Mouse (Mus musculus) left cerebral cortex, postnatal 25 days (tissue): ENCODE data around the gene Dmrt1. TPM values are rescaled to one million over a fixed set of nuclear protein-coding genes. Genes with fewer than 3 reads are reported as not detected.

Experiments used
- DNase-seq, 2 experiments: peaks; one replicate each; pipeline ENCODE4 v3.0.0; 2022; ENCODE audit warnings: low spot score in 2 of 2, mixed read lengths in 1 of 2
- intact Hi-C: fragments of 180-260 bp; cut with DNase I; formaldehyde crosslinking; loops from one replicate; pipeline ENCODE4 v1.15.1; 2025
- total RNA-seq, 2 experiments: library from RNA; stranded (reverse); gene quantifications; 2 replicates each; pipeline ENCODE4 v1.2.3; 2021

Dmrt1 gene
- total RNA-seq, 2 experiments from 2014 or later = not detected

GRCm38 (mm10) chr19:25550346-25550745 lies 44.9 kb downstream of the Dmrt1 start:
- no peak for DNase-seq
- intact Hi-C loops = no loop called here

GRCm38 (mm10) chr19:25551053-25551452 lies 45.6 kb downstream of the Dmrt1 start:
- no peak for DNase-seq
- intact Hi-C loops = no loop called here

DNA sequence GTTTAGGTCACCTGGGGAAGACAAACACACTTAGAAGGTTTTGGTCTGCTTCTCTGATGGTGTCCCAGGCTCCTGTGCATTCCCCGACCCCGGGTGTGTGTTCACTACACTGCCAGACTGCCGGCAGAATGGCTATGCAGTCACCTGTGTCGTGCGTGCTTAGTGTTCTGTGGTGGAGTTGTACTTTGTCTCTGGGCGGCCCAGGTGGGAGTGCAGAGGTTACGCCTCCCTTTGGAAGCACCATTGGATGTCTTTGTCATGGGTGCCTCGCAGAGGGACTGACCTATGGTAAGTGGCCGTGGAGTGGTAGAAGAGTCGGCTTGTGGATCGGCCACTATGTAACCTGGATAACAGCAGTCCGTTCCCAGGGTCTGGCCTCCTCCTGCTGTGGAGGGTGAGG lies 59.0 kb downstream of the Dmrt1 start:
- intact Hi-C loops = no loop called here

GRCm38 (mm10) chr19:25569778-25570177 lies 64.4 kb downstream of the Dmrt1 start:
- intact Hi-C loops = no loop called here
- no peak for DNase-seq

More for the DNA sequence above, 59.0 kb downstream of the Dmrt1 start:
- no peak for DNase-seq

GRCm38 (mm10) chr19:25574431-25574830 lies 69.0 kb downstream of the Dmrt1 start:
- intact Hi-C loops = no loop called here
- no peak for DNase-seq

DNA sequence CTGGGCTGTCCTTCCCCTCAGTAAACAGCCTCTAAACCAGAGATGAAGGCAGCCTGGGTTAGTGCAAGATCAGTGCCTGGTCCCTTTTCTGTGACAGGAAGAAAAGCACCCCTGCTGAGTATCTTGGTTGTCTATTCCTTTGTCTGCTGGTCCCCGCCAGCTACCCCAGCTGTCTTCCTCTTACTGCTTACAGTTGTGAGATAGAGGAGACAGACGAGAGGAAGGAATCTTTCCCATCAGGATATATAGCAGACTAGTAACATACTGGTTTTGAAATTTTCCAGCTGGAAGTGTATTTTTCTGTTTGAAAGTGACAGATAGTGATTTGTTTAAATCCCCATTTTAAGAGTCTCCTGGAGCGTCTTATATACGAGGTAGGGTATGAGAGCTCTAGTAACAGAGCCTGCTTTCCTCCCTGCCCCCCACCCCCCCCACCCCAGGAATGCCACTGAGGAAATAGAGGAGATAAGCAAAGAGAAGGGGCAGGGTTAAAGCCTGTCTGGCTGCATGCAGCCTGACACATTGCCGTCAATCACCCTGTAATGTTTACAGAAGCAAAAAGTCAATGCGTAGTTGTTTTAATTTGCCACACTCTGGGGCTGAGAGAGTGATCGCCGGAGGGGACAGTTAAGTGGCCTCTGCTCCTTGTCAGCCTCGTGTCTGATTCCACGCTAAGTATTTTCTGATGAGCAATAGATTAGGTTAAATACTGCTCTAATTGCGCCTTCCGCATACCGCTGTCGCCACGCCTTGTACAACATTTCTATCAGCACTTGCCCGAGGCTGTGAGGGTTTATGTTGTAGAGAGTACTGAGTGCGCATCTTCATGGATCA lies 69.8 kb downstream of the Dmrt1 start:
- intact Hi-C loops = no loop called here

GRCm38 (mm10) chr19:25578358-25578757 lies 72.9 kb downstream of the Dmrt1 start:
- no peak for DNase-seq
- intact Hi-C loops = no loop called here

More for the DNA sequence above, 69.8 kb downstream of the Dmrt1 start:
- DNase-seq = no peak

GRCm38 (mm10) chr19:25579440-25579839 lies 74.0 kb downstream of the Dmrt1 start:
- no peak for DNase-seq
- intact Hi-C loops = no loop called here

GRCm38 (mm10) chr19:25597717-25598232 lies 92.4 kb downstream of the Dmrt1 start:
- DNase-seq = no peak
- intact Hi-C loops = no loop called here

DNA sequence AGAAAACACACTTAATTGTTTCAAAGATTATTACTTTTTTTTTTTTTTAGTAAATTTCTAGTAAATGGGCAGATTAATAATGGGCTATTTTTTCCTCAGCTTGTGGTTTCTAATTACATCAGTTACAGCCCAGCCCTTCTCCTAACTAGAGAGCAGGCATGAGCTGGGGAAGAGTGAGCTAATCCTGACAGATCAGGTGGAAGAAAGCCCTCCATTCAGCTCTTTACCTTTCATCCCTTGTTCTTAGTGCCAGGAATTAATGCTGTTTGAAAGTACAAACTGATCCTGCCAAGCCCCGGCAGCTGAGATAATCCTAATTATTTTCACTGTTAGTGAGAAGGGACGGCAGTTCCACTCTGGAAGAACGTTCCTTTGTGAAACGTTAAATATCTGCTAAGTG lies 93.2 kb downstream of the Dmrt1 start:
- intact Hi-C loops = no loop called here

DNA sequence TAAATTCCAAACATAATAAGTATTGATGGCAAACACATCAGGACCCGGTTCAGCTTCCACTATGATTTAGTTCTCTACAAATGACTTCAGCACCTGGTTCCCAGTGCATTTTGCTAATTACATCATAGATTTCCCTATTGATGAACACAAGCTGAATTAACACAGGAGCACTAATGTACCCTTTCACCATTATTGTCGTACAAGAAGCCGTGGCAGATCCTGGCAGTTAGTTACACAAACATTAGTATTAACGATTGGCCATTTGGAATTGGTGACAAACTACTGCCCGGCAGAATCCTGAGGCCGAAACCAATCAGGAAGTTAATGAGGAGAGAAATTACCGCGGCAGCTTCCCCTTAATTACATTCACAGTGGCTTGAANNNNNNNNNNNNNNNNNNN lies 96.5 kb downstream of the Dmrt1 start:
- intact Hi-C loops = no loop called here
- no peak for DNase-seq

More for the DNA sequence above, 93.2 kb downstream of the Dmrt1 start:
- DNase-seq = no peak

DNA sequence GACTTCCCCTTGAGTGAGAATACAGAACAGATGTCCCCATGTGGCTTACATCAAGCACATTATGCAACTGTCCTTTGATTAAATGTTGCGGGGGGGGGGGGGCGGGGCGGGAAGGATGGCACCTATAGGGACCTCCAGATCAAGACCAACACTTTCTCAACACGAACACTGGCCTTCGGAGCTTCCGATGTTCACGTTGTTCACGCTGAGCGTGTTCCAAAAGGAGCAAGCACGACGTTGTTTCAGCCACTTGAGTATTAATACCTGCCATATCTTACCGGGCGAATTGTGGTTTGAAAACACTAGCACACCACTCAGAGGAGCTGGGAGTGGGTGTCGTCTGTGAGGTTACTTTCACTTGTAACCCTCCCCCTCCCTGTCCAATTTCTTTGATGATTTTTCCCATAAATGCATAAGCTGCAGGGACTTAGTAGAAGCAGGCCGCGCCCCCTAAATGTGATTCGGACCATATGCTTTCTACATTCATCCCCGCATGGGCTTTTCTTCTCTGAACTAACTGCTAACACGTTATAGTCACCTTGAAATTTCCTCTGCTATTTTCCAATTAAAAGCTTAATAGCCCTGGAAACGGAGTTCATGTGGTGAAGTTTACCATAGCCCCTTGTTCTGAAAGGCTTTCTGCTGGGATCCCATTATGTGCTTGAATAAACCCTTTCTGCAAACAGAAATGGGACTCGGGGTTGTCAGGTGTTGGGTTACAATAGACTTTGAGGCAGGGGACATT lies 102.2 kb downstream of the Dmrt1 start:
- intact Hi-C loops = loop anchor here (2.0 to 5.0 kb wide), 3 partner anchors 65 to 710 kb away; partner anchors contain the start of genes Dmrt1 and Dmrt2
- DNase-seq = no peak

- intact Hi-C loops = loop anchor here (5.0 kb wide), 2 partner anchors 101 to 711 kb away; partner anchors contain the start of gene Dmrt1
- no peak for DNase-seq
Measured at GRCm38 (mm10) chr19:25608206-25608580, 102.8 kb downstream of the Dmrt1 start.

GRCm38 (mm10) chr19:25608961-25609850 lies 103.8 kb downstream of the Dmrt1 start:
- intact Hi-C loops = loop anchor here (5.0 kb wide), 2 partner anchors 102 to 712 kb away; partner anchors contain the start of gene Dmrt1

DNA sequence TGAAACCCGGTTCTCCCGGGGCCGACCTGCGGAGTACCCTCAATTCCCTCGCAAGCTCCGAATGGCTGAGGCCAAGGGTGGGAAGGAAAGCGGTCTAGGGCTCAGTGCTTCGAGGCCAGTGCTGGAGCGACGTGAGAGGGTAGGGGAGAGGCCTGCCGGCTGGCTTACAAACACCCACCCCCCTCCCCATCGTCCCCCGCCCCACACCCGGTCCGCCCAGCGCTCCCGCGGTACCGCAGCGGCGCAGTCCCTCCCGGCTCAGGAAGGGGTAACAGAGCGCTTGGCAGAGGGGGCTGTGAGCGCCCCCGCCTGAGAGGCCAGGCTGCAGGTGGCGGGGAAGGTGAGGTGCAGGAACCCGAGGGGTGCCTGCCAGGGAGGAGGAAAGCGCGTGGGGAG lies 104.6 kb downstream of the Dmrt1 start, which contains the start of gene Dmrt3:
Gene Dmrt3, plus strand, starts transcription at position 287 of the 396 bp plus-strand sequence.
- no peak for DNase-seq
- intact Hi-C loops = no loop called here

More at GRCm38 (mm10) chr19:25608961-25609850, 103.8 kb downstream of the Dmrt1 start:
- DNase-seq = peak in 1 of 2 experiments; percentile 18

GRCm38 (mm10) chr19:25610411-25611111 lies 105.1 kb downstream of the Dmrt1 start:
- no peak for DNase-seq
- intact Hi-C loops = no loop called here

DNA sequence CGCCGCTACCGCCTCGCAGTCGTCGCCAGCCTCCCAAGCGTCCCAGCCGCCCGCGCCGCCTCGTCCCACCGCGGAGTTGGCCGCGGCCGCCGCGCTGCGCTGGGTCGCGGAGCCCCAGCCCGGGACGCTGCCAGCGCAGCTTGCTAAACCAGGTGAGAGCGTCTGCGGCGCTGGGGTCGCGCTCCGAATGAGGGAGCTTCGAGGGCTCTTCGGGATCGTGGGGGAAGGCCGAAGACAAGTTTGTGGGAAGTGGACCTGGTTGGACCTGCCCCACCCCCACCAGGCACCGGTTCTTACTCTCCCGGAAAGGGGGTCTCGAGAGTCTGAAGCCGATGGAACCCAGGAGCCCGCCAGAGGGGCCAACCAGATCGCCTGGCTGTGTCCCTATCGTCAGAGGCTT lies 105.7 kb downstream of the Dmrt1 start:
- intact Hi-C loops = no loop called here
- DNase-seq = no peak

GRCm38 (mm10) chr19:25611876-25612805 lies 106.7 kb downstream of the Dmrt1 start:
- intact Hi-C loops = no loop called here

More at GRCm38 (mm10) chr19:25611876-25612805, 106.7 kb downstream of the Dmrt1 start:
- DNase-seq = no peak
